Mouse (Mus musculus) ovary, postnatal 10 days (tissue): Measurements from ENCODE around the gene Cxcl1.

Source experiments
- DNase-seq: peaks from one replicate; pipeline ENCODE4 v3.0.0; 2022; ENCODE audit warnings: low spot score

The Cxcl1 gene

GRCm38 (mm10) chr5:90888661-90889060 is 2.4 kb upstream of the Cxcl1 start:
- DNase-seq: no peak

GRCm38 (mm10) chr5:90891464-90891813 is 398 bp downstream of the Cxcl1 start:
- no peak for DNase-seq

DNA sequence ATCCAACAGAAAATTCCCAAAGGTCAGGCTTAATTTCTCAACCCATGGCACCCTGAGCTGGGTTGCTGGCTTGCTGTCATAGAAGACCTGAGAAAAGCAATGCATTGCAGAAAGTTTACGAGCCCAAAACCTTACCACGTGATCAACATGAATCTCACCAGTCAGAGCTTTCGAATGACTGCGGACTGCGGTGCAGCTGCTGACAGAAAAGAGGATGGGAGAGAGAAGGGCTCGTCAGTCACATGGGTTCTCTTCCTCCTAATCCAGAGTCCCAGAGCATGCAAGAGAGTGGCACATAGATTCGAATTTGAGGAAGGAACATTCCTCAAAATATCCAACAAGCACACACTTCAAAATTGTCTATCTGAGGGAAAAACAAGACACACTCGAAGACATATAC is 3.2 kb downstream of the Cxcl1 start:
- DNase-seq: no peak

DNA sequence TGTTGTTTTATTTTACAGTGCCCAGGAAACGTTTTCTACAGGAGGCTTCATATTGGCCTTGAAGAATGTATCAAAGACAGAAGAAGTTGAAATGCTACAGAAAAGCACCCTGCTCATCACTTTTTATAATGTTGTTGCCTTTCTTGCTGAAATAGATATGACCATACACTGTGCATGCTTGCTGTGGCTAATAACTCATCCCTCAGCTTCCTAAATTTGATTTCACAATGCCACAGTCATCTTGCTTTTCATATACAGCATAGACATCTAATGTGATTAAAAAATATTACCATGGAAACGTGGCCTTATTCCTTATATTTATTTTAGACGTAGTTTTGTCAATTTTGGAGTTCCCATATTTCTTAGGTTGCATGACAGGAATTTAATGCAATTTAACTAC is 6.4 kb downstream of the Cxcl1 start:
- no peak for DNase-seq

- DNase-seq: no peak
These were observed 8.3 kb downstream of the Cxcl1 start for GRCm38 (mm10) chr5:90899308-90899707.

GRCm38 (mm10) chr5:90900147-90900546 is 9.1 kb downstream of the Cxcl1 start:
- DNase-seq: no peak

- no peak for DNase-seq
These were observed 9.6 kb downstream of the Cxcl1 start for GRCm38 (mm10) chr5:90900688-90901087.

DNA sequence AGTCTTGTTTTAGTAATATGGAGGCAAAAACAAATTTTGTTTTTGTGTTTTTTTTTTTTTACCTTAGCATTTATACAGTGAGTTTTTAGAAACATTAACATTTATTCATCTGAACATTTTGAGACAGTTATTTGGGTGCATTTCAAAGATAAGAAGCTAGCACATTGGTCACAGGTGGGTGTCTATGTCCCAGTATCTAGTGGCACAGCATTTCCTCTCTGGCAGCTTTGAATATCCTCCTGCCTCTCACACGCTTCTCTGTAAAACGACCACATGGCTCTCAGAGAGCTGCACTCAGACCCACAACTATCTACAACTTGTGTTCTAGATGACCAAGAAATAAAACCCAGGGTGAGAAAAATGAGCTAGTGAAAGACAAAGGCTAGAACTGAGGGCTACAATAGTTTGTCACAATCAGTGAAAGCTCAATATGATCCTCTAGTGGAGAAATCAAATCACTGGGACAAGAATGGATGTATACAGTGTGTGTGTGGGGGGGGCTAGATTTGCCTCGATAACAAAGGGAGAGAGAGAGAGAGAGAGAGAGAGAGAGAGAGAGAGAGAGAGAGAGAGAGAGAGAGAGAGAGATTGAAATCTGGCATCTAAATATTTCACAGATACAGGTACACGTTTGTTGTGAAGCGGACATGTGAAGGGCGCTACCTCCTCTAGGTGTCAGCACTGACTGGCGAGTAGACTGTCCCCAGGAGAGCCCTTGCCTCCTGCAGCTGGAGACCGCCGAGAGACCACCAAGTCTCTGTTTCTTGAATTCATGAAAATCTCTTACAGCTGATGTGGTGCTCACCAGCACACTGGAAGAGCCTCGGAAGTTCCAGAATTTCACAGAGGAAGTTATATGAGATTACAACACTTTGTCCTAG is 11.6 kb downstream of the Cxcl1 start:
- no peak for DNase-seq

DNA sequence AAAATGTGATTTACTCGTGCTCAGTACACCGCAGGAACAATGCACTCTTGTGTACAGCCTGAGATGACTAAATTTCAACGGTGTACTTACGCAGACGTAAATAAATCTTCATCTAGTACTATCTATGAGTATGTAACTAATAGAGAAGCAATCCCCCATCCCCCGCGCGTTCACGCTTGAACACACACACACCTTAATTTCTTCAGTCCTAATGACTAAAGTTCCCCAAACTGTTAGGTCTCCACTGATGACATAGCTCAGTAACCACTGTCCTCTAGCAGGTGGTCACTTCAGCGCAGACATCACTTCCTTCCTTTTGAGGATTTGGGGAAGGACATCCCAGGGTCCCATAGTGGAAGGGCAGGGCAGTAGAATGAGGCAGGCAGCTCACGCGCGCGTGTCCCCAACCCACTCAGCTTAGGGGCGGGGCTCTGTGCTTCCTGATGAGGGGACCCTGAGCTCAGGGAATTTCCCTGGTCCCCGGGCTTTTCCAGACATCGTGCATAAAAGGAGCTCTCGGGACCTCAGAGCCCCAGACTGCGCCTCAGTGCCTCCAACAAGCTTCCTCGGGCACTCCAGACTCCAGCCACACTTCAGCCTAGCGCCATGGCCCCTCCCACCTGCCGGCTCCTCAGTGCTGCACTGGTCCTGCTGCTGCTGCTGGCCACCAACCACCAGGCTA is 12.4 kb downstream of the Cxcl1 start, which contains the start of gene Cxcl2:
Cxcl2 (plus strand) TSS at position 533 of the 682 bp plus-strand sequence.
- no peak for DNase-seq

DNA sequence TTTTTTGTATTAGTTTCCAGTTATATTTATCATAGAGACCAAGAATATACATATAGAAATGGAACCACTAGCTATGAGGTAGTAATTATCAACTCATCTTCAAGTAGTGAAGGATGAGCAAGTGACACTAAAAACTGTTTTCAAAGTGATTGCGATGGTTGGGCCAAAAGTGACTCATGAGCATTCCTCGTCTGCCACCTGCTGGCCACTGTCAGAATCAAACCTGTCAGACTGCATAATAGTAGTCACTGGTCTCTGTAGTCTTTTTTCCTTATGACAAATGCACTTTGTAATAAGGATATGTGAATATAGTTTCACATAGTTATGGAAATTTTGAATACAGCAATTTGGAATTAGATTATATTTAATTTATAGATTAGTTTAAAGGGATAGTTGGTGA is 17.9 kb downstream of the Cxcl1 start:
- no peak for DNase-seq

DNA sequence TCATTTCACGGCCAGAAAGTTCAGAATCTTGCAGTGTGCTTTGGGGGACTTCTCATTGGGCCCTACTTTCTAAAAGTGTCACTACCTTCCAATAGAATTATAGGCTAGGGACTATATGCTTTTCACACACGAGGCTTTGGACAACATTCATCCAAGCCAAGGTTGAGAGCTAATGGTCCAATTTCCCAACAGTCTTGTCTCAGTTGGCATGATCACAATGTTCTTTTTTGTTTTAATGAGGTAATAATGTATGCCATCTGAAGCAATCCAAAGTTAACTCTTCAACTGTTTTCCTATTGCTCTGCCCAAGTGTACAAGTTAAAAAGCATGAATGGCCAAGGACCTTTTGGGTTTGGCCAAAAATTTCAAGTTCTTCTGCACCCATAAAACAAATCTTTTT is 28.5 kb downstream of the Cxcl1 start:
- DNase-seq: no peak

DNA sequence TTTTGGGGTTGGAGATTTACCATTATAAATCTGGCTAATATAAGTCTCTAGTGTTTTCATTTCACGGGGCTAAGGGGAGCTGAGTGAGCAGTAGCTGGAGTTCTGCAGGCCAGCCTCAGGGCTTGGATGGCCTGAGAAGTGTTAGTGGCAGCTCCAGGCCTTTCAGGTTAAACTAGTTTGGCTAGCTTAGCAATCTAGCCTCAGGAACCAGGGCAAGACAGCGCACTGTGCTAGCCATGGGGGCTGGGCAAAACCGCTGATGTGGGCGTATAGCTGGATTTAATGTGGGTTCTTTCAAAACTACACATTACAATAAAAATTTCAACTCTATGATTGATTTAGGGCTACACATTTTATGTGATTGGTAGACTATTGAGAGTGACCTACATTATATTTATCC is 31.9 kb downstream of the Cxcl1 start:
- no peak for DNase-seq

DNA sequence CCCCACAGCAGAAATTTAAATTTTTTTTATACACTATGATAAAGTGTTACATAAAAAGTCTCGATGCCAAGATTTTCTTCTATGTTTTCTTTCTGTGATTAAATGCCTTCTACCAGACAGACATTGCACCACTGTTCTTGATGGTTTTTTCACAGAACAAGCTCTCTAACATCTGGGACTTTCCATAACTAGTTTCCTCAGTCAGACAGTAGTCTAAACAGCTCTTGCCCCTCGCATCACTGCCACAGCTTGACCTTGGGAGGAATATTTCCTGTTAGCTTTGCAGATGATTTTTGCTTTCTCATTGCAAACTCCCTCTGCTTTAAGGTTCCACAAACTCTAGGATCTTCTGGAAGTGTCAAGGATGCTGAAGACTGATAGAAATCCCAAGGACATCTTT is 39.5 kb downstream of the Cxcl1 start:
- DNase-seq: no peak

GRCm38 (mm10) chr5:90930971-90931851 is 40.2 kb downstream of the Cxcl1 start, which contains the start of gene Mthfd2l:
Gene Mthfd2l (plus strand): TSS chr5:90931117.
- DNase-seq: peak; percentile 78

- DNase-seq: no peak
These were observed 40.9 kb downstream of the Cxcl1 start for GRCm38 (mm10) chr5:90931911-90932310.

- DNase-seq: no peak
These were observed 45.7 kb downstream of the Cxcl1 start for GRCm38 (mm10) chr5:90936706-90937105.
